Comparison of ENCODE assay signal across 8 mouse cellular contexts in the genomic region with DNA sequence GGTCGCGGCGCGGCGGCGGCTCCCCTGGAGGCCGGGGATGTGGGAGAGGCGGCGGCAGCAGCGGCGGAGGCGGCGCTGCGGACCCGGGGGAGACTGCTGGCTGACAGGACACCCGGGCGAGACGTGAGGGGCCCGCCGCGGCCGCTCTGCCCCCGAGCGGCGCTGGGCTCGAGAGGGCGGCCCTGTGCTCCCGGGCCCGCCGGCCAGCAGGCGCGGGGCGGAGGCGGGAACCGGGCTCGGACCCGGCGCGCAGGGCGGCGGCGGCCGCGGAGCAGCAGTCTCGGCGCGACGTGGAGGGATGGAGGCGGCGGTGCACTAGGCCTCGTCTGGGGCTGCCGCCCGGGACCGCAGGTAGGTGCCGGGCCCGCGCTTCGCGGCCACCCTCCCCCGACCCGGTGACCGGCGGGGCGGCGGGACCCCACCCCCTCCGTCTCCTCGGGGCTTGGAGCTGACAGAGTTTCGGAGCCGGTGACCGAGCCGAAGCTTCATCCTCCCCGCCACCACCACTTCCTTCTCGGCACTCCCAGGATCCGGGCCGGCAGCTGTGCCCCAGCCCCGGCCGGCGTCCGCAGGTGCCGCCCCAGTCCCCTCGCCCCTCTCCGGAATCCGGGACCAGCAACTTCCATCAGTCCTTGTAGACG. TPM values are rescaled to one million over a fixed set of nuclear protein-coding genes. Genes with fewer than 3 reads are reported as not detected.
A peak's percentile ranks its signal among the peaks of the same experiment; 100 is the strongest.
DNase-seq lines count a peak whose midpoint lies in the region; ATAC-seq and TF ChIP-seq lines count a peak whose summit lies in the region.

TSS of gene Vps54 (plus strand) at position 261 of the 641 bp plus-strand sequence.

- no peak for TF ChIP-seq CTCF in C2C12 (IDR thresholded peaks at IDR 0.05; ENCODE audit: control insufficient read depth, insufficient read depth, insufficient read length)
- TF ChIP-seq CTCF in kidney, postnatal 0 days (IDR thresholded peaks at IDR 0.05; ENCODE audit: low read depth) = no peak
- TF ChIP-seq CTCF in liver, embryonic 14.5 days (IDR thresholded peaks at IDR 0.05; ENCODE audit: low read depth) = no peak
- no peak for TF ChIP-seq CTCF in testis, adult 2 months (IDR thresholded peaks at IDR 0.05; ENCODE audit: control insufficient read depth, insufficient read depth, insufficient replicate concordance, low read depth, low read length)

- peaks cover 54% of the 10 kb centered on the region for H3K79me2 ChIP-seq in C2C12 (ENCODE audit: control insufficient read depth, insufficient read depth)

- WGBS in heart, embryonic 13.5 days = under 1% methylated on average over 47 of the region's 84 CpGs
- WGBS in kidney, postnatal 0 days = under 1% methylated on average over 70 of the region's 84 CpGs
- WGBS in liver, embryonic 14.5 days (ENCODE audit: insufficient replicate concordance) = under 1% methylated on average over 59 of the region's 84 CpGs

- peak within 1 kb of the TSS; percentile 99 for H3K9ac ChIP-seq in heart, embryonic 13.5 days
- peak within 1 kb of the TSS; percentile 100 for H3K9ac ChIP-seq in kidney, postnatal 0 days (ENCODE audit: low read depth, low read length)
- peak within 1 kb of the TSS; percentile 95 for H3K9ac ChIP-seq in liver, embryonic 14.5 days (replicated peaks)

- H3K36me3 ChIP-seq in C2C12 (ENCODE audit: control insufficient read depth, insufficient read depth) = no peaks in the 10 kb centered on the region
- no peaks in the 10 kb centered on the region for H3K36me3 ChIP-seq in erythroblast, embryonic 14.5 days (ENCODE audit: control insufficient read depth)
- H3K36me3 ChIP-seq in heart, embryonic 13.5 days = no peaks in the 10 kb centered on the region
- H3K36me3 ChIP-seq in kidney, postnatal 0 days (ENCODE audit: insufficient read depth, low read length) = no peaks in the 10 kb centered on the region
- H3K36me3 ChIP-seq in liver, embryonic 14.5 days (replicated peaks; ENCODE audit: control insufficient read depth, insufficient read depth, low read depth) = no peaks in the 10 kb centered on the region
- no peaks in the 10 kb centered on the region for H3K36me3 ChIP-seq in testis, adult 2 months (ENCODE audit: control insufficient read depth, insufficient read depth, low read length)

- ATAC-seq in heart, embryonic 13.5 days (ENCODE audit: extremely low read depth, insufficient number of reproducible peaks, low FRiP score, low TSS enrichment) = peak; percentile 67
- peak; percentile 75 for ATAC-seq in kidney, postnatal 0 days (replicated peaks; ENCODE audit: low FRiP score, low read depth)
- peak; percentile 87 for ATAC-seq in liver, embryonic 14.5 days (ENCODE audit: insufficient read depth)

- peaks cover 18% of the 10 kb centered on the region for H3K4me1 ChIP-seq in erythroblast, embryonic 14.5 days (ENCODE audit: control insufficient read depth)
- peaks cover 31% of the 10 kb centered on the region for H3K4me1 ChIP-seq in heart, embryonic 13.5 days
- peaks cover 4% of the 10 kb centered on the region; the same call in 1 of the 2 replicates for H3K4me1 ChIP-seq in kidney, postnatal 0 days (replicated peaks; ENCODE audit: insufficient read depth, low read length)
- H3K4me1 ChIP-seq in liver, embryonic 14.5 days (replicated peaks; ENCODE audit: control insufficient read depth in 2 of 2, insufficient read depth in 2 of 2, low read length in 1 of 2) = peaks cover 4 to 7% of the 10 kb centered on the region in 2 experiments; a peak in 3 of 4 replicates
- H3K4me1 ChIP-seq in testis, adult 2 months (ENCODE audit: control insufficient read depth, insufficient read depth, low read length) = peaks cover 3% of the 10 kb centered on the region

- peaks cover 45% of the 10 kb centered on the region for H3K79me3 ChIP-seq in C2C12 (ENCODE audit: low read depth)

- TF ChIP-seq POLR2A in testis, adult 2 months (IDR thresholded peaks at IDR 0.05; ENCODE audit: control insufficient read depth, low read depth, low read length) = no peak

- DNase-seq in adrenal gland, postnatal 4 days (ENCODE audit: low spot score in 2 of 2) = peak; percentile 24 to 26
- DNase-seq in kidney, postnatal 0 days (ENCODE audit: low spot score) = peak; percentile 62
- peak in 1 of 3 experiments; percentile 25 for DNase-seq in liver, embryonic 14.5 days (ENCODE audit: low read depth in 3 of 3, low spot score in 3 of 3)
- DNase-seq in neural tube, embryonic 10.5 days (ENCODE audit: extremely low spot score, low spot score) = peak; percentile 76

- no peak for TF ChIP-seq EP300 in liver, embryonic 14.5 days (IDR thresholded peaks at IDR 0.05; ENCODE audit: low read depth)

- H3K4me2 ChIP-seq in heart, embryonic 13.5 days = peak within 1 kb of the TSS; percentile 80
- H3K4me2 ChIP-seq in kidney, postnatal 0 days (ENCODE audit: low read length) = peak within 1 kb of the TSS; percentile 86
- peak within 1 kb of the TSS; percentile 77 for H3K4me2 ChIP-seq in liver, embryonic 14.5 days (ENCODE audit: low read depth)

- no peaks in the 10 kb centered on the region for H3K9me3 ChIP-seq in erythroblast, embryonic 14.5 days (ENCODE audit: control insufficient read depth, low read length)
- no peaks in the 10 kb centered on the region for H3K9me3 ChIP-seq in heart, embryonic 13.5 days
- H3K9me3 ChIP-seq in kidney, postnatal 0 days (replicated peaks; ENCODE audit: low read length) = no peaks in the 10 kb centered on the region
- no peaks in the 10 kb centered on the region for H3K9me3 ChIP-seq in liver, embryonic 14.5 days (ENCODE audit: control insufficient read depth, low read length)

- no peaks in the 10 kb centered on the region for H3K27me3 ChIP-seq in C2C12 (ENCODE audit: control insufficient read depth, insufficient read depth, insufficient read length)
- no peaks in the 10 kb centered on the region for H3K27me3 ChIP-seq in erythroblast, embryonic 14.5 days (ENCODE audit: control insufficient read depth)
- H3K27me3 ChIP-seq in heart, embryonic 13.5 days (replicated peaks) = no peaks in the 10 kb centered on the region
- H3K27me3 ChIP-seq in kidney, postnatal 0 days (ENCODE audit: insufficient read depth, low read length) = no peaks in the 10 kb centered on the region
- H3K27me3 ChIP-seq in liver, embryonic 14.5 days (ENCODE audit: control insufficient read depth, insufficient read depth, low read length) = no peaks in the 10 kb centered on the region
- no peaks in the 10 kb centered on the region for H3K27me3 ChIP-seq in testis, adult 2 months (ENCODE audit: control insufficient read depth, insufficient read depth, low read length)

- H3ac ChIP-seq in C2C12 (ENCODE audit: control insufficient read depth, insufficient read length, low read depth) = peak within 1 kb of the TSS; percentile 96

- peak within 1 kb of the TSS; percentile 98 for H3K27ac ChIP-seq in heart, embryonic 13.5 days (replicated peaks)
- H3K27ac ChIP-seq in kidney, postnatal 0 days = peak within 1 kb of the TSS; percentile 99
- peak within 1 kb of the TSS; percentile 66 for H3K27ac ChIP-seq in liver, embryonic 14.5 days
- peak within 1 kb of the TSS; percentile 99 for H3K27ac ChIP-seq in testis, adult 2 months (ENCODE audit: control insufficient read depth, insufficient read depth, low read depth, low read length)

- peak within 1 kb of the TSS; percentile 57 for H3K4me3 ChIP-seq in C2C12 (ENCODE audit: insufficient read depth, poor library complexity, severe bottlenecking)
- H3K4me3 ChIP-seq in erythroblast, embryonic 14.5 days (replicated peaks) = peak within 1 kb of the TSS; percentile 93
- peak within 1 kb of the TSS; percentile 95 for H3K4me3 ChIP-seq in heart, embryonic 13.5 days
- H3K4me3 ChIP-seq in kidney, postnatal 0 days (replicated peaks; ENCODE audit: low read depth, low read length) = peak within 1 kb of the TSS; percentile 72
- H3K4me3 ChIP-seq in liver, embryonic 14.5 days (ENCODE audit: insufficient read depth in 1 of 2, low read depth in 2 of 2, low read length in 2 of 2) = peak within 1 kb of the TSS; percentile 70 to 84
- H3K4me3 ChIP-seq in testis, adult 2 months (ENCODE audit: control insufficient read depth, low read depth, low read length) = peak within 1 kb of the TSS; percentile 99

TF ChIP-seq in C2C12, 6 proteins besides CTCF, POLR2A, EP300 and RAD21:
- TF ChIP-seq MYOD1 (IDR thresholded peaks at IDR 0.05; ENCODE audit: control insufficient read depth, insufficient read length, low read depth) (no peak), USF1 (IDR thresholded peaks at IDR 0.05; ENCODE audit: low read depth) (no peak), FOSL1 (IDR thresholded peaks at IDR 0.05; ENCODE audit: insufficient read depth, low read length, poor library complexity, severe bottlenecking) (no peak), MYOG (IDR thresholded peaks at IDR 0.05; ENCODE audit: control insufficient read depth, extremely low read depth, insufficient read length) (no peak), MAX (IDR thresholded peaks at IDR 0.05) (no peak), CEBPB (IDR thresholded peaks at IDR 0.05; ENCODE audit: low read depth) (no peak)

RNA-seq across cellular contexts. Expression of gene Vps54, which starts in this region (rescaled TPM):
- 6.3 TPM for polyA plus RNA-seq in C2C12 (2012; fragmentation: generic; extraction: Trizol)
- 10 to 100 TPM; 41.5 to 42.7 TPM for total RNA-seq in adrenal gland, postnatal 4 days (2021)
- 0.05 TPM in 2 replicates for polyA plus RNA-seq in erythroblast, embryonic 14.5 days (2012)
- polyA plus RNA-seq in heart, embryonic 13.5 days (2015; fragmentation: Nextera tagmentation; extraction: Ambion mirVana) = 7.0 and 7.7 TPM in 2 replicates
- 14.7 and 15.5 TPM in 2 replicates for polyA plus RNA-seq in kidney, postnatal 0 days (2015; fragmentation: Nextera tagmentation; extraction: Ambion mirVana)
- 4.6 and 7.6 TPM in 2 replicates for polyA plus RNA-seq in liver, embryonic 14.5 days (2012; rRNA removed)
- polyA plus RNA-seq in liver, embryonic 14.5 days (2014; fragmentation: Nextera tagmentation; extraction: Ambion mirVana) = 4.4 and 5.1 TPM in 2 replicates
- polyA plus RNA-seq in testis, adult 2 months (2012; rRNA removed) = 5.8 and 7.1 TPM in 2 replicates
